Mouse (Mus musculus) liver, embryonic 14.5 days (tissue): ENCODE results near the gene Gm21974.

Experiments used
- CTCF ChIP-seq: IDR thresholded peaks from 2 replicates; pipeline ENCODE4 v1.5.1; 2016; ENCODE audit warnings: antibody characterized with exemption, low read depth, control low read depth
- EP300 ChIP-seq: IDR thresholded peaks from 2 replicates; pipeline ENCODE4 v1.6.1; 2016; ENCODE audit warnings: antibody characterized with exemption, low read depth

- TF ChIP-seq CTCF (peak; percentile 53), EP300 (no peak)
Observed at GRCm38 (mm10) chr7:127870136-127870821, 25.0 kb downstream of the Gm21974 start.
